Mouse (Mus musculus) T-helper 17 cell (primary cell): Measurements from ENCODE around the gene Prg2.

ENCODE experiments used
- in situ Hi-C, 2 experiments: fragments of 300-600 bp; cut with MboI, MseI; formaldehyde crosslinking; loops; 1 replicate in 1 of 2; 2 replicates in 1 of 2; pipeline ENCODE4 v1.15.1; 2025; ENCODE audit warnings: high pct_unique_total_duplicates in 2 of 2

The Prg2 gene

GRCm38 (mm10) chr2:85014588-85014982 lies 34.3 kb downstream of the Prg2 start:
- in situ Hi-C loops, result no loop called here

- in situ Hi-C loops, result no loop called here
Measured at GRCm38 (mm10) chr2:85022043-85022442, 41.8 kb downstream of the Prg2 start.

DNA sequence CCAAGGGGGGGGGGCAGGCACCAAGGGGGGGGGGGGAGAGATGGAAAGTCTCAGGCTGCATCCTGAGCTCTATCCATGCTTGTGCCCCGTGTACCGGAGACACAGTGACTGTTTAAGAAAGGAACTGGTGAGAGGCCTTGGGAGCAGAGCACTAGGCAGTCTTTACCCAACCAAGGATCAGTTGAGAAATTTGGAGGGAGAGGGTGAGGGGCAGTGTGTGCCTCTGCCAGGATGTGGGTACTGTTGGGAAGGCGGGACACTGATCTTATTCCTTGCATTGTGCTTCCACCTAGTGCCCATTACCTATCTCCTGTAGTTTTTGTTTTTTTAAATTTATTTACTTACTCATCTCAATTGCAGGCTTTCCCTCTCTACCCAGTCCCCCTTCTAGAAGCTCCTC lies 45.9 kb downstream of the Prg2 start:
- in situ Hi-C loops, result loop anchor here in 1 of 2 experiments (25.0 kb wide), 1 partner anchor 539 kb away; the partner anchor contains the start of gene Tfpi

- in situ Hi-C loops, result loop anchor here in 1 of 2 experiments (25.0 kb wide), 1 partner anchor 540 kb away; the partner anchor contains the start of gene Tfpi
Measured at GRCm38 (mm10) chr2:85027281-85027680, 47.0 kb downstream of the Prg2 start.

- in situ Hi-C loops, result loop anchor here (10.0 to 25.0 kb wide), 2 partner anchors 543 to 1375 kb away; partner anchors contain the start of gene Tfpi (in 1 of the 2)
Measured at GRCm38 (mm10) chr2:85029897-85030296, 49.6 kb downstream of the Prg2 start.

GRCm38 (mm10) chr2:85030989-85031388 lies 50.7 kb downstream of the Prg2 start:
- in situ Hi-C loops, result loop anchor here (10.0 to 25.0 kb wide), 2 partner anchors 544 to 1376 kb away; partner anchors contain the start of gene Tfpi (in 1 of the 2)

GRCm38 (mm10) chr2:85033121-85033520 lies 52.9 kb downstream of the Prg2 start:
- in situ Hi-C loops, result loop anchor here (10.0 to 25.0 kb wide), 2 partner anchors 546 to 1378 kb away; partner anchors contain the start of gene Tfpi (in 1 of the 2)
